Mouse (Mus musculus) heart, embryonic 15.5 days (tissue): ENCODE results near the gene Yju2. TPM values are rescaled to one million over a fixed set of nuclear protein-coding genes. Genes with fewer than 3 reads are reported as not detected.

Experiments used
- ATAC-seq: fragments of 200-750 bp; cut with Nextera tagmentation; replicated peaks from 2 replicates; pipeline ENCODE4 v1.8.0; 2017; ENCODE audit warnings: low read depth, moderate TSS enrichment; ENCODE audit not compliant: insufficient number of reproducible peaks, insufficient read depth, low FRiP score
- H3K27ac ChIP-seq: fragments of 300-500 bp; sonication (generic); 2 replicates; pipeline ENCODE4 v1.5.1; 2015; ENCODE audit warnings: mild to moderate bottlenecking, inconsistent platforms
- H3K27me3 ChIP-seq: fragments of 300-500 bp; sonication (generic); 2 replicates; pipeline ENCODE4 v1.6.1; 2015; ENCODE audit warnings: inconsistent platforms
- H3K36me3 ChIP-seq: fragments of 300-500 bp; sonication (generic); 2 replicates; pipeline ENCODE4 v1.6.1; 2015; ENCODE audit warnings: mild to moderate bottlenecking, inconsistent platforms
- H3K4me1 ChIP-seq: fragments of 300-500 bp; sonication (generic); replicated peaks from 2 replicates; pipeline ENCODE4 v1.6.1; 2015; ENCODE audit warnings: inconsistent platforms
- H3K4me2 ChIP-seq: fragments of 300-500 bp; sonication (generic); 2 replicates; pipeline ENCODE4 v1.6.1; 2015; ENCODE audit warnings: inconsistent platforms, mild to moderate bottlenecking, moderate library complexity
- H3K4me3 ChIP-seq: fragments of 300-500 bp; sonication (generic); 2 replicates; pipeline ENCODE4 v1.5.1; 2015; ENCODE audit warnings: mild to moderate bottlenecking, inconsistent platforms
- H3K9ac ChIP-seq: fragments of 300-500 bp; sonication (generic); 2 replicates; pipeline ENCODE4 v1.6.1; 2015; ENCODE audit warnings: mild to moderate bottlenecking, inconsistent platforms
- H3K9me3 ChIP-seq: fragments of 300-500 bp; sonication (generic); replicated peaks from 2 replicates; pipeline ENCODE4 v1.6.1; 2016; ENCODE audit warnings: inconsistent platforms
- WGBS: fragments of 180-500 bp; shearing (Covaris S2); methylation state at CpG from one replicate; pipeline ENCODE4 v1.1.7; 2015; ENCODE audit warnings: mixed read lengths; 5-methylcytosine and 5-hydroxymethylcytosine counted together
- polyA plus RNA-seq: library from polyadenylated mRNA; unstranded; fragments of >200 nt; fragmentation: Nextera tagmentation; extraction: Ambion mirVana; gene quantifications from 2 replicates; pipeline ENCODE4 v1.2.1, GENCODE M21; 2015

Gene Yju2
- polyA plus RNA-seq, 1 experiment from 2014 or later = 13.9 TPM

DNA sequence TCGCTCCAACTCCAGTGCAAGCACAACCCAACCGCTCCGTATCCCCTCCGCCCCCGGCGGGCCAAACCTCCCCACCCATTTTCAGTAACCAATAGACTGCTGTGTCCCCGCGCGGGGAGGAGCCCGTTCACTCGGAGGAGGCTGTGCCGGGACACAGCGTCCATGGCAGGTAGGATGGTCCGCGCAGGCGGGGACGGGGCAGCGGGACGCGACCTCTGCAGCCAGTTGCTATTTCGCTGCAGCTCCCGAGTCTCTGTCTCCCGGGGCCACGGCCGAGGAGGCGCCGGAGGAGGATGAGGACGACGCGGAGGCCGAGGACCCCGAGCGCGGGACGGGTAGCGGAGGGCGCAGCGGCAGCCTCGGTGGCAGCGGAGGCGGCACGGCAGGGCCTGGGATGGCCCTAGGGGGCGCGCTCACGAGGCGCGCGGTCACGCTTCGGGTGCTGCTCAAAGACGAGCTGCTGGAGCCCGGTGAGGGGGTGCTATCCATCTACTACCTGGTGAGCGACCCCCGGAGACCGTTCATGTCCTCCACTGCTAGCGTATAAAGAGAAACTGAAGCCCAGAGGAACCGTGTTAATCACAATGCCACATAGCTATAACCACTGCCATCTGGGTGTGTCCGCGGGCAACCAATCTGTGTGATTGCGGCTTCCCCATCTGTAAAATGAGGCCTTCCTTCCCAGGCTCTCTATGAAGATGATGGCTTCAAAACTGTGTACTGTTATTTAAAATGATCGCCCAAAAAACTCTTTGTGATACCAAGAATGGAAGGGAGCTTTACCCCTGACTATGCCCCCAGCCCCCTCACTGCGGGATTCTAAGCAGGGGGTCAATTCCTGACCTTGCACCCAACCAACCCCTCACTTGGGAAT lies 50.4 kb downstream of the Yju2 start:
- Histone ChIP-seq H3K4me2 (peak overlapping the region; percentile 92), H3K4me1 (peaks cover 33% of the 10 kb centered on the region), H3K4me3 (peak overlapping the region; percentile 84), H3K36me3 (peaks cover 21% of the 10 kb centered on the region), H3K27me3 (no peaks in the 10 kb centered on the region), H3K9me3 (no peaks in the 10 kb centered on the region), H3K9ac (peak overlapping the region; percentile 76), H3K27ac (peak overlapping the region; percentile 92)
- under 1% methylated on average over 62 of the region's 62 CpGs for WGBS
- ATAC-seq = peak; percentile 91

- H3K4me1 ChIP-seq = peaks cover 33% of the 10 kb centered on the region
- peak overlapping the region; percentile 84 for H3K4me3 ChIP-seq
- no peak overlapping the region for H3K27ac ChIP-seq
- H3K9me3 ChIP-seq = no peaks in the 10 kb centered on the region
- peak overlapping the region; percentile 76 for H3K9ac ChIP-seq
- no peaks in the 10 kb centered on the region for H3K27me3 ChIP-seq
- ATAC-seq = no peak
- 45% methylated on average over 2 of the region's 2 CpGs for WGBS
- H3K4me2 ChIP-seq = peak overlapping the region; percentile 92
- peaks cover 23% of the 10 kb centered on the region for H3K36me3 ChIP-seq
Measured at GRCm38 (mm10) chr17:56009962-56010240, 51.0 kb downstream of the Yju2 start.

DNA sequence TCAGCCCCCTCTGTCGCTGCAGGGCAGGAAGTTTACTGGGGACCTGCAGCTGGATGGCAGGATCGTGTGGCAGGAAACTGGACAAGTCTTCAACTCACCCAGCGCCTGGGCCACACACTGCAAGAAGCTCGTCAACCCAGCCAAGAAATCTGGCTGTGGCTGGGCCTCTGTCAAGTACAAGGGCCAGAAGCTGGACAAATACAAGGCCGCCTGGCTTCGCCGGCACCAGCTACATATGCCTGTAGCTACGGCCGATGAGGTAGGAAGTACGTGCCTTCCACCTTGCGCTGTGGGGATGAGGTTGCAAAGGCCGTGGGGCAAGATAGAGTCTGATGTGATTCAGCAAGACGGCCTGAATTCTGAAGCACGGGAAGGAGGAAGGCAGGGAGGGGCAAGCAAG lies 51.4 kb downstream of the Yju2 start:
- H3K4me1 ChIP-seq = peaks cover 29% of the 10 kb centered on the region
- ATAC-seq = no peak
- H3K9ac ChIP-seq = peak overlapping the region; percentile 76
- no peaks in the 10 kb centered on the region for H3K27me3 ChIP-seq
- H3K4me2 ChIP-seq = peak overlapping the region; percentile 92; the same call in 1 of the 2 replicates
- H3K27ac ChIP-seq = no peak overlapping the region
- peaks cover 27% of the 10 kb centered on the region for H3K36me3 ChIP-seq
- no peaks in the 10 kb centered on the region for H3K9me3 ChIP-seq
- peak overlapping the region; percentile 84 for H3K4me3 ChIP-seq
- WGBS = 65% methylated on average over 14 of the region's 14 CpGs

GRCm38 (mm10) chr17:56010681-56011080 lies 51.8 kb downstream of the Yju2 start:
- H3K9me3 ChIP-seq = no peaks in the 10 kb centered on the region
- H3K36me3 ChIP-seq = peaks cover 31% of the 10 kb centered on the region
- peak overlapping the region; percentile 92; the same call in 1 of the 2 replicates for H3K4me2 ChIP-seq
- H3K4me1 ChIP-seq = peaks cover 26% of the 10 kb centered on the region
- H3K4me3 ChIP-seq = 0 out of 2 replicates have a peak overlapping the region, but pooled peaks have one; percentile 84
- no peak overlapping the region for H3K9ac ChIP-seq
- no peaks in the 10 kb centered on the region for H3K27me3 ChIP-seq
- no peak for ATAC-seq
- no peak overlapping the region for H3K27ac ChIP-seq
- 9% methylated on average over 9 of the region's 9 CpGs for WGBS

GRCm38 (mm10) chr17:56011441-56011840 lies 52.5 kb downstream of the Yju2 start:
- Histone ChIP-seq H3K9me3 (no peaks in the 10 kb centered on the region), H3K4me3 (no peak overlapping the region), H3K27me3 (no peaks in the 10 kb centered on the region), H3K4me1 (peaks cover 26% of the 10 kb centered on the region), H3K27ac (no peak overlapping the region), H3K36me3 (peaks cover 39% of the 10 kb centered on the region), H3K9ac (no peak overlapping the region), H3K4me2 (no peak overlapping the region)
- WGBS = 86% methylated on average over 7 of the region's 7 CpGs
- no peak for ATAC-seq

- no peak for ATAC-seq
- 89% methylated on average over 9 of the region's 9 CpGs for WGBS
- Histone ChIP-seq H3K36me3 (peaks cover 73% of the 10 kb centered on the region), H3K4me3 (no peak overlapping the region), H3K4me1 (peaks cover 11% of the 10 kb centered on the region), H3K4me2 (no peak overlapping the region), H3K27ac (no peak overlapping the region), H3K9me3 (no peaks in the 10 kb centered on the region), H3K27me3 (no peaks in the 10 kb centered on the region), H3K9ac (no peak overlapping the region)
Measured at GRCm38 (mm10) chr17:56015293-56015692, 56.4 kb downstream of the Yju2 start.

DNA sequence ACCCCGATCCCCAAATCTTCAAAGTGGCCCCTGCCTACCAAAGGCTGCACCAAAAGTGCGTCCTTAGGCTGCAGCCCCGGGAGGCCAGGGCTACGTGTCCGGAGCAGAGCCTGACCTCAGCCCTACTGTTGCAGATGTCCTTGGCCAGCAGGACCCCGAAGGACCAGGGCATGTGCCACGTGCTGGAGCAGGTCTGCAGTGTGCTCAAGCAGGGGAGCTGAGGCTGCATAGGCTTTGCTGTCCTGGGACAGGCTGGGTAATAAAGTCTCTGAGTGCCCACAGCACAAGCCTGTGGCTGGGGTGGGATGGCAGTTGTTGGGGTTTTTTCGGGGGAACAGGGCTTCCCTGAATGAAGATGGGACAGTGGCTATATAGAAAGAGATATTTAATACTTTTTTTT lies 57.5 kb downstream of the Yju2 start:
- H3K9me3 ChIP-seq = no peaks in the 10 kb centered on the region
- no peak overlapping the region for H3K9ac ChIP-seq
- peaks cover 71% of the 10 kb centered on the region for H3K36me3 ChIP-seq
- H3K4me1 ChIP-seq = peaks cover 14% of the 10 kb centered on the region
- H3K27me3 ChIP-seq = no peaks in the 10 kb centered on the region
- 88% methylated on average over 8 of the region's 8 CpGs for WGBS
- no peak overlapping the region for H3K4me2 ChIP-seq
- no peak overlapping the region for H3K4me3 ChIP-seq
- no peak overlapping the region for H3K27ac ChIP-seq
- ATAC-seq = no peak

DNA sequence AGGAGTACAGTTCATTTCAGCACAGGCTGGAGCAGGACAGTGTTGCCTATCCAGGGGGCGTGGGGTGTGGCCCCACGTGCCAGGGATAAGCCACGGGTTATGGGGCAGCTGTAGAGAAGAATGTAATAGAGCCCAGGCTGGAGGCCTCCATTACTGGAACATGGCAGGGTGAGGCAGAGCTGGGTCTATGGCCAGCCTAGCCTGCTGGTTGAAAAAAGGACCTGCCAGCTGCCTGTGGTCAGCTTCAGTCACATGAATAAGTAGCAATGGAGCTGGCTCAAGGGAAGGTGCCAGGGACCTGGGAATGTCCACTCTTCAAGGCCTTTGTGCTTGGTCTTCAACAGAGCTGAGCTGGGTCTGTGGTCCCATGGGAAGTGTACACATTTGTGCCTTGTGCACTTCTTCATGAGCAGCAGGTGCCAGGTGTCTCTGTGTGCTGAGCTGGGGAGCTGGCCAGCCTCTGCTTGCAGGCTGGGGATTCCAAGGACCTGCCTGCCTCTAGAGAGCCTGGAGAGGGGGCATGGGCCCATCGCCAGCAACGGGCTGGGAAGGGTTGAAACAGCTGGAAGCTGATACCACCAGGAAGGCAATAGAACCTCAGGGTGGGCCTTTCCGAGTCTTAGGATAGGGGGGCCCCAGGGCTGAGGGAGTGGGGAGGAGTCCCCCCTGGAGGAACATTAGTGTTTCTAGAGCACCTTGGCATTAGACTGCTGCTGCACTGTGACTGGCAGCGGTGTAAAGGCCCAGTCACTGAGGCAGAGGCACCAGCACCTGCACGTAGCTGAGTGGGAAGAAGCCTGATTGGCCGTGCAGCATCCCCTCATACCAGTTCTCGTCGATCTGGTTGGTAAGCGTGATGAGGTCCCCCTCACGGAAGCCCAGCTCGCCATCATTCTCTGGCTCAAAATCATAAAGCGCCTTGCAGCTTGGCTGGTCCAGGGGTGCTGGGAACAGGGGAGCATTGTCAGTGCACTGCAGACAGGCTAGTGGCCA lies 58.2 kb downstream of the Yju2 start:
- Histone ChIP-seq H3K27ac (no peak overlapping the region), H3K4me2 (no peak overlapping the region), H3K27me3 (no peaks in the 10 kb centered on the region), H3K9me3 (no peaks in the 10 kb centered on the region), H3K4me1 (peaks cover 22% of the 10 kb centered on the region), H3K36me3 (peaks cover 64% of the 10 kb centered on the region), H3K4me3 (no peak overlapping the region), H3K9ac (no peak overlapping the region)
- ATAC-seq = no peak
- 79% methylated on average over 15 of the region's 15 CpGs for WGBS

GRCm38 (mm10) chr17:56017848-56018247 lies 58.9 kb downstream of the Yju2 start:
- Histone ChIP-seq H3K36me3 (peaks cover 64% of the 10 kb centered on the region), H3K27ac (no peak overlapping the region), H3K4me3 (no peak overlapping the region), H3K4me2 (no peak overlapping the region), H3K9ac (no peak overlapping the region), H3K27me3 (no peaks in the 10 kb centered on the region), H3K9me3 (no peaks in the 10 kb centered on the region), H3K4me1 (peaks cover 28% of the 10 kb centered on the region)
- 84% methylated on average over 7 of the region's 7 CpGs for WGBS
- ATAC-seq = no peak
